Mouse (Mus musculus) adrenal gland, postnatal 4 days (tissue): ENCODE measurements around the gene 4930544G11Rik. TPM values are rescaled to one million over a fixed set of nuclear protein-coding genes. Genes with fewer than 3 reads are reported as not detected.

Experiments
- DNase-seq, 2 experiments: peaks; one replicate each; pipeline ENCODE4 v3.0.0; 2021 to 2022; ENCODE audit warnings: low spot score in 2 of 2, mixed read lengths in 2 of 2
- long read RNA-seq, 2 experiments: library from polyadenylated mRNA; stranded (forward); transcript quantifications; one replicate each; pipeline ENCODE4 v2.0.0; 2021
- total RNA-seq, 2 experiments: library from RNA; stranded (reverse); gene quantifications; 2 replicates each; pipeline ENCODE4 v1.2.3; 2021

The 4930544G11Rik gene
- total RNA-seq, result not detected
- long read RNA-seq, experiment 1, result 0 reads
- long read RNA-seq, experiment 2, result 0 reads

DNA sequence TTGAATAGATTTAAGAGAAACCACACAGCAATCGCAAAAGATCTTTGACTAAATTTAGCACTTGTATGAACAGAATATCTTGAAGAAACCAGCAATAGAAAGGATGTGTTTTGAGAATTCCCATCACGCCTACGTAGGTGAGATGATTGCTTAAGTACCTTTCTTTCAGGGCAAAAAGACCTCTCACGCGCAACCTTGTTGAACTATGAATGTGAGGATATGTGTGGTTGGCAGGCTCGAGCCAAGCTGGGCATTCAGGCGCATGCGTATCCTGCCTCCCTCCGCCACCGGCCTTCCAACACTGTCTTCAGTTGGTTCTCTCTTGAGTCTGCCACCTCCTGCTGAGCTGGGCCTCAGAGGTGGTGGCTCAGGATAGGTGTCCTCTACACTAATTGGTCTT lies at the start of gene 4930544G11Rik:
TSS of gene 4930544G11Rik (plus strand) at position 301 of the 400 bp plus-strand sequence.
- no peak for DNase-seq

DNA sequence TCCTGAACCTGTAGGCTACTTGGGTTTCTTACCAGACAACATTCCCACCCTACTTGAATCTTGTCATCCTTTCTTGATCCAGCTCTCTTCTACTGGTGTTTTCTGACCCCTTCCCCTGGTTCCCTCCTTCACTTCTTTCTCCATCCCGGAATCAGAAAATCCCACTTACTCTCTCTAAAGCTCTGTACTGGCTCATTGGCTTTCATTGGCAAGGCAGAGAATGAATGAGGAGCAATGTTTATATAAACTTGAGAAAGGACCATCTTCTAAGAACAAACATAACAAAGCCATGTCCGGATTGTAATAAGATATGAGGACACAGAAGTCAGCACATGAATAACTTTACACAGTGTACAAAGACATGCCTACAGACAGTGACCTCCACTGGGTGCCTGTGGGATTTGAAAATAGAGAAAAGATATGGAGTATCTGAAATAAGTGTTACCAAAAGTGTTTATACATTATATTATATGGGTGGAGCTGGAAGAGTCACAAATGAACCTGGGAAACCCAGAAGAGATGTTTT lies 45.7 kb upstream of the 4930544G11Rik start:
- DNase-seq, result no peak

DNA sequence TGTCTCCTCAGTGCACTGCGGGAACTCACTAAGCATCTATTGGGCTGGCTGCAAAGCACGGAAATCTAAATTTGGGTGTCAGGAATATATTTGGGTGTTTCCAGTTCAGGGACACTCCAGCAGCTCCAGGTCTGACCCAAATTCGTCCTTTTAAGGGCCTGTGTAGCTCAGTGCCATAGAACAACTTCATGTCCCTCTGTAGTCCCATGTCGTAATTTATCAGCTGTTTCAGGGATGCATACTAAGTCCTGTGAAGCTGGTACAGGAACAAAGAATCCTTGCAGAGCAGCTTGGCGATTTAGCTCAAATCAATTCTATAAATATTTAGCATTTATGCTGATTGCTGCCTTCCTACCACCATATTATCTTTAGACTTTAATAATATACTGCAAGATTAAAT lies 37.0 kb upstream of the 4930544G11Rik start:
- no peak for DNase-seq

DNA sequence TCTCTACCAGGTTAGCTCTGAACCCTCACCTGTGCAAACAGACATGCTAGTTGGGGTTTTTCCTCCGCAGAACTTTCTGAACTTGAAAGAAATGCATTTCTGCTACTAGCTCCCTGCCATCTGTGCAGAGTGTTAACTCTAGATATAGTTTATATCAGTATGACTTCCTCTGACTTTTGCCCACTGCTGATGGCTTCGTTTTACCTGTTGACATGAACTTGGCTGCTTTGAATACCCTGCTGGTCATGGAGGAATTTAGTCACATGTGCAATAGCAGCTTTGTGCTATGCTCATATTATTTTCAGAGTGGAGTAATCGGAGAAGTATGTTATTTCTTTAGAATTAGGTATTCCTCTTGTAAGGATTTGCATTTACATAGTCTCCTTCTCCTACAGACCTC lies 30.7 kb upstream of the 4930544G11Rik start:
- no peak for DNase-seq

DNA sequence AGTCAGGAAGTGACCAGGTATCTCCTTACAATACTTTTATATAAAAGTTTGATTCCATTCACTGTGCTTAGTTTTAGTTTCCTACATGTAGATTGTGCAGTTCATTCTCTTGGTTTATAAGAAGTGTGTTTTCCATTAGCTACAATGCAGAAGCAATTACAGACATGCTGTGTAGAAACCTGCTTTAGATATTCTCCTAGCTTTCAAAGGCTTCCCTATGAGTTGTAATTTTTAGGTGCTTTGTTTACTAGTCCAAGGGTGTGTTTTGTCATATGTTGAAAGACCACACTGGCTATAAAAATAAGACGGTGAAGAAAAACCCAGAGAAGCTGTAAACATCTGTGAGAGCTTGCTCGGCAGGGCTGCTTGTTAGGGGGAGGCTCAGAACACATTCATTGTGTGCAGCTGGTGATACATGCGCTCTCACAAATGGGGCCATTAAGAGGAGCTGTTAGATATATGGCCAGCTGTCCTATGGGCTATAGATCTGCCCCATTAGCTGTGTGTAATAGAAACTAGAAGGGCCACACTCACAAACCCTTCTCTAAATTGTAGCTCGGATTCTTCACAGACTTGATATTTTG lies 28.8 kb upstream of the 4930544G11Rik start:
- no peak for DNase-seq

DNA sequence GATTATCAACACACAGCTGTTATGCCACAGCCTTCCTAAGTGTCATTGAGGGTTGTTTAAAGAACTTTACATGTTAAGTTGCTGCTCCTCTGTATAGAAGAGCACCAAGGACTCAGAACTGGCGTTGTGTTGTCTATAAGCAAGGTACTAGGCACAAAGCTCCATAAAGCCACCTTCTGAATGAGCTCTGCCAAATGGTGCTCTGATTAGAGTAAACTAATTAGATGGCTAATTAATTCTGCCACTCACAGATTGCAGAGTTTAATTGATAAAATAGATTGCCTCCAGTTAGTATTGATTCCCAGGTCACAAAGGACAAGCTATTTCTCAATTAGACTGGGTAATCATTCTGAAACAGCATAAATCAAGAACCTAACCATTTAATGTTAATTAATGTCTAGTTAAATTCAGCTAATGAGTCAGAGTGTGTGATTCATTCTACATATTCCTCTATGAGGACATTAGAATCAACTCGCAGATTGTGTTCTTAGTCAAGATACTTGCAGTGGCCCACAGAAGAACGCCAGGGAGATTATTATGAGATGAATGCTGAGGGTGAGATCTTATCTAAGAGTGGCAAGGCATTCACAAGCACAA lies 26.6 kb upstream of the 4930544G11Rik start:
- no peak for DNase-seq

DNA sequence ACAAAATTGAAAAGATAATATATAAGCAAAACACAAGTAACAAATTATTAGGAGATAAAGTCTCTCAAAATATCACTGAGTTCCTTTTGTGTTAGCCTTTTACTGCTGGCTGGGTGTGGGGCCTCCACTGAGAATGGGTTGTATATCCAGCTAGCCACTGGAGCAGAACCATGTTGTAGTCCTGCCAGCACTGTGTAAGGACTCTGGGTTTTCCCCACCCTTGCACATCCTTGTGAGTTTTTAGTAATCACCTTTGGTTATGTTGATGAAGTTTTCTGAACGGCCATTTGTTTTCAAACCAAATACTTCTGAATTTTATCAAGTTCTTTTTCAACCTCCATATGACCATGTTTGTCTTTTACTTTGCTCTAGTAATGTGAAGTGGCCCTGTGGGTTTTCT lies 21.9 kb upstream of the 4930544G11Rik start:
- DNase-seq, result no peak

DNA sequence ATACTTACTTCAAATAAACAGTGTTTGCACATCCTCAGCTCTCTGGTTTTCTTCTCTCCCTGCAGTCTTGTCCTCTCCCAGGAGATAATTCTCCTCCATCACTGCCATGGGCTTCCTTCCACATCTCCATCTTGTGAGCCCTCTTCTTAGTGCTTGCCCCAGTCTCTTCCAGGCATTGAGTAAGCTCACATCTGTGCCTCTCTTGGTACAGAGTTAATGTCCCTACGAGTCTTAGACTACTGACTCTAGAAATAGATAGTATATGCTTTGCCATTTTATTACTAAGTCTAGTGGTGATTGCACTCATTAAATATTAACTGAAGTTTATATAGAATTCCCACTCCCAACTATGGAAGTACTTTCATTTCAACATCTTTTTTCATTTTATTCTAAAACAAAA lies 19.6 kb upstream of the 4930544G11Rik start:
- no peak for DNase-seq

DNA sequence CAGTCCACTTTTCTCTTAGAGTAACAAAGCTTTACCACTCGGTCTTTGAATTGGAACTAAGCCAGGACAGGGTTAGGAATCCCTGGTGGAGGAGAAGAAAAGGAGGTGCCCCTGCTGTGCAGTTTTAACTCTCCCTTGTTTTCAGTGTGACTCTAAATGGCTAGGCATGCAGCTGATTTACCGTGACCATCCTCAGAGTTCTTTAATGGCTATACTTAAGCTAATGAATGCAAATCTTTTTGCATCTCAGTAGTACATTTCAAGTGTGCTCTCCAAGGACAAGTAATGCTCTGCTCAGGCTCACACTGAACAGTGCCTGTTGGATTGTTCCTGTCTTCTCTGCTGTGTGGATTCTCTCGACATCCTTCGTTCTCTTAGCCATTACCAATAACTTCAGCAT lies 19.2 kb upstream of the 4930544G11Rik start:
- DNase-seq, result no peak

DNA sequence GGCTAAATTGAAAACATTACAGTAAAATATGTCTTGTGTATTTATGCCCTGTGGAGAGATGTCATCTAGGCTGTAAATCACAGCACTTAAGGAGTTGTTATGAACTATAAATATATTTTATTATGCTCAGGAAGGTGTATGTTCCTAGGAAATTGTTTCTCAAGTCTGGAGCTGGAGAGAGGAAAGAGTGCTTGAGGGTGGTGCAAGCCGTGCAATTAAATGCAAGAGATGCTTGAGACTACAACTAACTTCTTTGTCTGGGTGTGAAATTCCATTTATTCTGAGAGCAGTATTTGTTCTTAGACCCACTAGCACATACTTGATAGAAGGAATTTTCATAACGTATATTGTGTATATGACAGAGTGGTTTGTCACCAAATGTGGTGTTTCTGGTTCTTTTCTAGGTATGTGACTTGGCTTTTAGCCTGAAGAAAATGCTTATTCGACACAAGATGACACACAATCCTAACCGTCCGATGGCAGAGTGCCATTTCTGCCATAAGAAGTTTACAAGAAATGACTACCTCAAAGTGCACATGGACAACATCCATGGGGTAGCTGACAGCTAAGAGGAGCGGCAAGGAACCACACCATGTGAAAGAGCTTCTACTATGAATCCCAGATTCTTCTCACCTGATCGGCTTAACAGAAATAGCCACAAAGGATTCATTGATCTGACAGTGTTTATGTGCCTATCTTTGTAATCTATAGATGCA lies 16.7 kb upstream of the 4930544G11Rik start:
- no peak for DNase-seq

DNA sequence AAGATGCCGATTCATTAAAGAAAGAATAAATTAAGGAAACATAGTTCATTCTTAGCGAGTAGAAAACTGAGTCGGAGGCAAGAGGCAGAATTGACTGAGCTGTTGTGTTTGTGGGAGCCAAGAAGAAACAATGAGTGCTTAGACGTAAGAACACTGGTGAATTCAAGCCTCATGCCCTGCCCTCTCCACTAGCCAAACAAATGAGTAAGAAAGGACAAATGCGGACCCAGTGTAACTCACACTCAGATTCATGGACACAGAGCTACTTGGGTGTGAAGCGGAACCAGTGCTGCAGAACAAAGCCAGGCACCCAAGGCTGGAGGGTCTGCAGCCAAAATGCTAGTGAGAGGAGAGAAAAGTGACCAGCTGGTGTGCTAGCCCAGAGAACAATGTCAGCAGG lies 1.9 kb upstream of the 4930544G11Rik start:
- DNase-seq, result no peak

DNA sequence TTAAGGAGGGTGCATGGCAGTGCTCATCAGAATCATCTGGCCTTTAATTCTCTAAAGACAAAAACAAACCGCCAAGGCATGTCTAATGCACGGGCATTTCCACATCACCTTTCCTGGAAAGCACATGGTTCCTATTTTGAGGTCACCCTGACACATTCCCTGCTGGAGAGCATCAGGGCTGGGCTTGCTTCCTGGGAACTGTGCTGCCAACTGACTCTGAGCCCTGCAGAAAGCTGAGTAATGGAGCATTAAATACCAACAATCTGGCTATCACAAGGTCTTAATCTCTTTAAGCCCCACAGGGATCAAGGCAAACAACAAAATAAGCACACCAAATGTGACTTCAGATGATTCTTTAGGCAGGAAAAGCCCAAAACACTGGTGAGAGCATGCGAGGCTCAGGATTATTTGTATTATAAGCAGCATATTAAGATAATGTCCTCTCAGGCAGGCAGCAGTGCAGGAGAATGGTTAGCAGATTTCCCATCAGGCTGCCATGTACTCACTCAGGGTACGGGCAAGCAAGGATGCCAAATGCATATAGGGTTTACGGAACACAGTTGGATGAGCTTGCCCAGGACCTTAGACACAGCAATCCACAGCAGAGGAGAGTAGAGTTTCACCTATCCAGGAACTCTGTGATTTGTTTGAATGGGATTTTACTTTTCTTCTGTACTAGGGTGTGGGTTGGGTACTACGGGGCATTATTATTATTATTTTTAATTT lies 17.1 kb downstream of the 4930544G11Rik start:
- DNase-seq, result no peak

DNA sequence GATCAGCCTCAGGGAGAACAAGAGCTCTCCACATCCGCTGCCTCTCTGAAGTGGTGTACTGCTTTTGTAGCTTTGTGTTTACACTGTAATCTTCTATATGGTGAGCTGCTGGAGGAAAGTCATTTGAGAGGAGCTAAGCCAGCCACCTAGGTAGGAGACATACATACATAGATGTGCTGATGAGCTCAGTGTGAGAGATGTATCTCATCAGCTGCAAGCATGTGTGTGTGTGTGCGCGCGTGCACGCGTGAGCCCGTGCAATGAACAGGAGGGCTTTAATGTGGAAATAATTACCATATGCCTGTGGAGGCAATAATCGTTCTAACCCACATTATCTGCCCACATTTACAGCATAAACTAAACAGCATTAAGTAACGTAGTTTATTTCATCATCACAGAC lies 18.0 kb downstream of the 4930544G11Rik start:
- DNase-seq, result no peak

DNA sequence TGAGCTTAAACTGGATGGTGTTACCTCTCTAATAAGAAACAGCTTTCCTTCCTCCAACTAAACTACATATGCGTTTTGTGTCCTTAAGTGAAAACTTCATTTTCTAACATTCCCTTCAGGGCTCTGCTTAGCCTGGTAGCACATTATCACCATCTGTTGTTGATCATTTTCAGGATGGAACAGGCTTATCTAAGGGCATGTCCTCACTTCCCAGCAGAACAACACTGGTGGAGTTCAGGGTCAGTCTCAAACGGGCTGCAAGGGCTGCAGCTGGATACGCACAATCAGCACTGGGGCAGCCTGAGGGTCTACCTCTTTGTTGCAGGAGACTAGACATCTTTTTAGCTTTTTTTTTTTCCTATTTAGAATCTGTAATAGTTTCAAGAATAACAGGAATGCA lies 39.7 kb downstream of the 4930544G11Rik start:
- no peak for DNase-seq

DNA sequence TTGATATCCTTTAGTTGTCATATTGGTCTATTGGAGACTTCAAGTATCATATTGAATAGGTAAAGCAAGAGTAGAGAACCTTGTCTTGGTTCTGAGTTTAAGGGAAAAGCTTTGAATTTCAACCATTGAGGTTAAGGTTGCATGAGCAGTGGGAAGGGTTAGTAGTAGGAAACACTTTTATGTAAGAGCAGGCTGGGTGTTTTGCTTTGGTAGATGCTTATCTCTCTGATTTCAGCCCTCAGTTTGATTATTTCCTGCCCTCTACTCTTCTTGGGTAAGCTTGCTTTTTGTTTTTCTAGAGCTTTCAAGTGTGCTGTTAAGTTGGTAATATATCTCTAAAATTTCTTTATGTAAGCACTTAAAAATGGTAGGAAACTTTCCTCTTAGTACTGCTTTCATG lies 45.9 kb downstream of the 4930544G11Rik start:
- DNase-seq, result no peak

Other genes starting within 250 kb of the 4930544G11Rik start
- gene Prdm5, start 173.6 kb upstream of the 4930544G11Rik start, total RNA-seq, result 10 to 100 TPM; 22.2 to 26.6 TPM